Mouse (Mus musculus) midbrain, embryonic 12.5 days (tissue): ENCODE measurements around the gene Eif2d. TPM values are rescaled to one million over a fixed set of nuclear protein-coding genes. Genes with fewer than 3 reads are reported as not detected.

Source experiments
- ATAC-seq: fragments of 200-750 bp; cut with Nextera tagmentation; 2 replicates; pipeline ENCODE4 v1.8.0; 2017; ENCODE audit warnings: low read depth, moderate TSS enrichment, moderate library complexity; ENCODE audit not compliant: low FRiP score
- H3K27ac ChIP-seq: fragments of 300-500 bp; sonication (generic); replicated peaks from 2 replicates; pipeline ENCODE4 v1.5.1; 2016; ENCODE audit warnings: mild to moderate bottlenecking
- H3K27me3 ChIP-seq: fragments of 300-500 bp; sonication (generic); 2 replicates; pipeline ENCODE4 v1.6.1; 2016; ENCODE audit warnings: mild to moderate bottlenecking
- H3K36me3 ChIP-seq: fragments of 300-500 bp; sonication (generic); 2 replicates; pipeline ENCODE4 v1.6.1; 2016
- H3K4me1 ChIP-seq: fragments of 300-500 bp; sonication (generic); 2 replicates; pipeline ENCODE4 v1.6.1; 2016
- H3K4me2 ChIP-seq: fragments of 300-500 bp; sonication (generic); replicated peaks from 2 replicates; pipeline ENCODE4 v1.6.1; 2016; ENCODE audit warnings: mild to moderate bottlenecking, moderate library complexity
- H3K4me3 ChIP-seq: fragments of 300-500 bp; sonication (generic); 2 replicates; pipeline ENCODE4 v1.5.1; 2016; ENCODE audit warnings: mild to moderate bottlenecking
- H3K9ac ChIP-seq: fragments of 300-500 bp; sonication (generic); replicated peaks from 2 replicates; pipeline ENCODE4 v1.6.1; 2016; ENCODE audit warnings: mild to moderate bottlenecking, moderate library complexity
- H3K9me3 ChIP-seq: fragments of 300-500 bp; sonication (generic); 2 replicates; pipeline ENCODE4 v1.6.1; 2016; ENCODE audit warnings: mild to moderate bottlenecking
- WGBS: fragments of 180-500 bp; shearing (Covaris S2); methylation state at CpG from one replicate; pipeline ENCODE4 v1.1.7; 2016; 5-methylcytosine and 5-hydroxymethylcytosine counted together
- polyA plus RNA-seq: library from polyadenylated mRNA; unstranded; fragments of >200 nt; fragmentation: Nextera tagmentation; extraction: Ambion mirVana; gene quantifications from 2 replicates; pipeline ENCODE4 v1.2.1, GENCODE M21; 2016

The Eif2d gene
- polyA plus RNA-seq, 1 experiment from 2014 or later = 54.4 TPM

DNA sequence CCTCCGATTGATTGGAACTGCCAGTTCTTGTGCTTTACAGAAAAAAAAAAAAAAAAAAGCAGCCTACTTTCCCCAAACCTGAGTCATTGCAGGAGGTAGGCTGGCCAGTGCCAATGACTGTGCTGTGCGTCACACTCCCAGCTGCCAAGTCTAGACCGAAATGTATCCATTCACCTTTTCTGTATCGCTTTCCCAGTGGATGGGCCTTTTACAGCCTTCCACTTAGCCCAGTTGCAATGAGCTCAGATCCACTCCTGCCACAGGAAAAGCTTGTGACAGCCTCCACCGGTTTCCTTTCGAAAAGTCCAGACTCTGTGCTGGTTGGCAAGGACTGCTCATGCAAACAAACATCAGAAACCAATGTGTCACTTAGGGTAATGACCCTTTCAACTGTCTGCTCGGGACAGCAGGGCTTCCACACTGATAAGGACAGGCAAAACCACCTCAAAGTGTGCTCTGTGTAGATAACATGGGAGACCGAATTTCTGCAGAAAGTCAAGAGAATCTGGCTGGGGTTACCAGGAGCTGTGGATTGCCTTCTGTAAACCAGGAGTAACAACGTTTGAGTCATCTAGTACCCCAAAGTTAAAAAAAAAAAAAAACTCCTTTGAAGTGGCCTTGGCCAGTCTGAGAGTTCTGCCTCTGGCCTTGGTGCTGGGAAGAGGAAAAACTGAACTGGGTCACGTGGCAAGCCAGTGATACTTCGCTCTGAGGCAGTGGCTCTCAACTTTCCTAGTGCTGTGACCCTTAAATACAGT, 26.8 kb upstream of the Eif2d start:
- no peaks in the 10 kb centered on the region for H3K27me3 ChIP-seq
- H3K4me3 ChIP-seq = no peak overlapping the region
- no peaks in the 10 kb centered on the region for H3K4me1 ChIP-seq
- WGBS = 81% methylated on average over 11 of the region's 11 CpGs
- H3K4me2 ChIP-seq = no peak overlapping the region
- no peak for ATAC-seq
- no peak overlapping the region for H3K27ac ChIP-seq
- H3K9me3 ChIP-seq = no peaks in the 10 kb centered on the region
- peaks cover 47% of the 10 kb centered on the region for H3K36me3 ChIP-seq
- H3K9ac ChIP-seq = no peak overlapping the region

DNA sequence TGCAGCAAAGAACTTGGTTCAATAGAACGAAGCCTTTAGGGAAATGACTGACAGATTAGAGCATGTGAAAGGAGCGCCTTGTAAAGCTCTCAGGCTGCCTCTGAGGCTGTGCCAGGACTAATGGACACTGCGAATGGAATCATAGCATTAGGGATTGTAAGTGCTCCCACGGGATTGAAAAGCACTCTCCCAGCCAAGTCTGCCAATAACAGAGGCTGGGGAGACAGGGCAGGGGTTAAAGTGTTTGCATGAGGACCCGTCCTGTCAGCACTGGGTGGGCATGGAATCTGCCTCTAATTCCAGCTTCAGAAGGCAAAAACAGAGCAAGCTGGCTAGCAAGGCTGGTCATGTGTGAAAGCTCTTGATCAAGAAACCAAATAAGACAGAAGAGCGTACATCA, 18.8 kb upstream of the Eif2d start:
- Histone ChIP-seq H3K27me3 (peaks cover 2% of the 10 kb centered on the region; the same call in 1 of the 2 replicates), H3K4me3 (no peak overlapping the region; the same call in 1 of the 2 replicates), H3K9ac (no peak overlapping the region), H3K4me1 (peaks cover 37% of the 10 kb centered on the region), H3K36me3 (peaks cover 26% of the 10 kb centered on the region), H3K9me3 (no peaks in the 10 kb centered on the region), H3K27ac (0 out of 2 replicates have a peak overlapping the region, but pooled peaks have one; percentile 26), H3K4me2 (peak overlapping the region; percentile 6; the same call in 1 of the 2 replicates)
- WGBS = 34% methylated on average over 6 of the region's 6 CpGs
- ATAC-seq = no peak

DNA sequence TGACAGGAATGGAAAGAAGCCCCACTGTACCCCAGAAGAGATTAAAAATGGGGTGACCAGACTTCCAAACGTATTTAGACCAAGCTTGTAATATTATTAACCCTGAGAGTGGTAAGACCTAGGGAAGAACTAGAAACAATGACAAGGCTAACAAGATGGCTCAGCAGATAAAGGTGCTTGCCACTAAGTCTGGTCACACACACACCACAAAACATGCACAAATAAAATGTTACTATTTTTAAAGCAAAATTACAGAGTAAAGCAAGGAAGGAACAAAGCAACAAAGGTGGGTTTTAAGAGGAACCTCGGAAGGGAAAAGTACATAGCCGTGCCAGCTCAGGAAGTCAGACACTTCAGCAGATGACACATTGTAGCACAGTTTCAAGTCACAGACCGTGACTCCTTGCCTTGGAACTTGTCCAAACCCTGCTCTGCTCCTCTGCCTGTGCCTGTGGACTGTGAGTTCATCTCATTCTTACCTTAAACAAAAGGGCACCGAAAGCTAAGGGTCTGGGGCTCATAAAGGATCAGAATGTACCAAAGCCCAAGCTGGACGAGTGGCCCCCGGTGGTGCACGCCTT, 17.9 kb upstream of the Eif2d start:
- Histone ChIP-seq H3K27me3 (peaks cover 3% of the 10 kb centered on the region; the same call in 1 of the 2 replicates), H3K9ac (peak overlapping the region; percentile 43; the same call in 1 of the 2 replicates), H3K4me2 (peak overlapping the region; percentile 32), H3K4me1 (peaks cover 37% of the 10 kb centered on the region), H3K27ac (0 out of 2 replicates have a peak overlapping the region, but pooled peaks have one; percentile 26), H3K9me3 (no peaks in the 10 kb centered on the region), H3K36me3 (peaks cover 18% of the 10 kb centered on the region), H3K4me3 (peak overlapping the region; percentile 7; the same call in 1 of the 2 replicates)
- WGBS = 54% methylated on average over 8 of the region's 8 CpGs
- no peak for ATAC-seq

DNA sequence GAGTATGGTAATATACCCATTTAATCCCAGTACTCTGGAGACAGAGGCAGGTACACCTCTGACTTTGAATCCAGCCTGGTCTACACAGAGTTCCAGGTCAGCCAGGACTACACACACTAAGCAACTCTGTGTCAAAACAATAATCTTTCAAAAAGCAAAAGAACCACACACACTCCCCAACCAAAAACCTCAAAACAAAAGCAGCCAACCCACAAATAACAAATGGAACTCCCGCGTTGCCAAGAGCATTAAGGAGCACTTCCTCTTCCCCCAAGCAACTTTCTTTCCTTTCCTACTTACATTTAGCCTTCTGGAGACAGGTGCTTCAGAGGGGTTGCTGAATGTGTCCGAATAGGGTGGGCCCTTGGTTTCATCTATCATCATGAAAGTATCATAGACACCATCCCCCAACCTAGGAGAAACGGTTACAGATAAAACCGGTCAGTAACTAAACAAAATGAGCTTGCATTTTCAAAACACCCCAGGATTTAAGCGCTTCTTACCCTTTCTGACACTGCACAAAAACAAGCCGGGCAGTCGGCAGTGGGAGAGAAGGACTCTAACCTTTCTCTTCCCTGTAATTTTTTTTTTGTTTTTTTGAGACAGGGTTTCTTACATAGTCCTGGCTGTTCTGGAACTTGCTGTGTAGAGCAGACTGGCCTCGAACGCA, 16.9 kb upstream of the Eif2d start:
- no peak overlapping the region for H3K27ac ChIP-seq
- H3K4me1 ChIP-seq = peaks cover 37% of the 10 kb centered on the region
- H3K27me3 ChIP-seq = peaks cover 9% of the 10 kb centered on the region; the same call in 1 of the 2 replicates
- H3K9ac ChIP-seq = no peak overlapping the region
- 85% methylated on average over 10 of the region's 10 CpGs for WGBS
- peak overlapping the region; percentile 80 for H3K4me3 ChIP-seq
- peak overlapping the region; percentile 74 for H3K4me2 ChIP-seq
- no peaks in the 10 kb centered on the region for H3K9me3 ChIP-seq
- ATAC-seq = no peak
- H3K36me3 ChIP-seq = peaks cover 7% of the 10 kb centered on the region; the same call in 1 of the 2 replicates

DNA sequence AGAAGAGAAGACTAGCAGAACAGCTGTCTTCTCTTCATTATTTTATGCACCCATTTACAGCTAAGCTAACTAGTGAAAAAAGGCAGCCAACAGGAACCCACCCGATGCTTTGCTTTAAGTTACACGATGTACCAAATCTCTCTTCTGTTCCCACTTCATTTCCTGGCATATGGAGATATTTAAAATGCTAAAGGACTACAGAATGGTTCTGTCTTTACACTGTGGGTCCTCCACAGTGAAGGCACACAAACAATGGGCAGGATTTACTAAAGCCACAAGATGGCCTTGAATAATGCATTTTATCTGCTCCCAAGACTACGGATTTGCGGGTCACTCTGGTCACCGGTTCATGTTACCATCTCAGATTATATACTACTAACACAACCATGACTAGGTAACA, 15.9 kb upstream of the Eif2d start:
- peaks cover 37% of the 10 kb centered on the region for H3K4me1 ChIP-seq
- H3K9me3 ChIP-seq = no peaks in the 10 kb centered on the region
- 0 out of 2 replicates have a peak, but pooled peaks cover 7% of the 10 kb centered on the region for H3K36me3 ChIP-seq
- peak overlapping the region; percentile 43 for H3K9ac ChIP-seq
- H3K4me3 ChIP-seq = peak overlapping the region; percentile 80
- H3K27me3 ChIP-seq = peaks cover 9% of the 10 kb centered on the region; the same call in 1 of the 2 replicates
- H3K4me2 ChIP-seq = peak overlapping the region; percentile 74
- peak overlapping the region; percentile 42; the same call in 1 of the 2 replicates for H3K27ac ChIP-seq
- ATAC-seq = no peak
- 4% methylated on average over 5 of the region's 5 CpGs for WGBS

DNA sequence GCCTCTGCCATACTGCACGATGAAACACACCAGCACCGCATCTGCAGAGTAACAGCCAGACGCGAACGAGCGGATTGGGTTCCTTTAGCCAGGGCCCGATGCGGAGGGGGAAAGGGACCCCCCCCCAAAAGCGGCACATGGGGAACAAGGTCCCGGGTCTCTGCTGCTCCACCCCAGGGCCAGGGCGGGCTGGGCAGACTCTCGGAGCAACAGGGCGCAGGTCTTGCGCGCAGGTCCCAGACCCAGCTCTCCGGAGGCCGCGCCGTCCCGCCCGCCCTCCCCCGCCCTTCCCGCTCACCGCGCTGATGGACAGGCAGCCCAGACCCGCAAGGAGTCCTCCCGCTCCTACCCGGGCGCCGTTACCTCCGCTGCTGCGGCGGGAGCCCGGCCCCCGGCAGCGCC, 15.3 kb upstream of the Eif2d start:
- ATAC-seq = peak; percentile 91
- peak overlapping the region; percentile 80 for H3K4me3 ChIP-seq
- H3K4me2 ChIP-seq = peak overlapping the region; percentile 74
- H3K4me1 ChIP-seq = peaks cover 37% of the 10 kb centered on the region
- no peaks in the 10 kb centered on the region for H3K9me3 ChIP-seq
- H3K36me3 ChIP-seq = 0 out of 2 replicates have a peak, but pooled peaks cover under 1% of the 10 kb centered on the region
- peak overlapping the region; percentile 75 for H3K9ac ChIP-seq
- WGBS = under 1% methylated on average over 33 of the region's 36 CpGs
- H3K27me3 ChIP-seq = peaks cover 9% of the 10 kb centered on the region; the same call in 1 of the 2 replicates
- peak overlapping the region; percentile 96 for H3K27ac ChIP-seq

DNA sequence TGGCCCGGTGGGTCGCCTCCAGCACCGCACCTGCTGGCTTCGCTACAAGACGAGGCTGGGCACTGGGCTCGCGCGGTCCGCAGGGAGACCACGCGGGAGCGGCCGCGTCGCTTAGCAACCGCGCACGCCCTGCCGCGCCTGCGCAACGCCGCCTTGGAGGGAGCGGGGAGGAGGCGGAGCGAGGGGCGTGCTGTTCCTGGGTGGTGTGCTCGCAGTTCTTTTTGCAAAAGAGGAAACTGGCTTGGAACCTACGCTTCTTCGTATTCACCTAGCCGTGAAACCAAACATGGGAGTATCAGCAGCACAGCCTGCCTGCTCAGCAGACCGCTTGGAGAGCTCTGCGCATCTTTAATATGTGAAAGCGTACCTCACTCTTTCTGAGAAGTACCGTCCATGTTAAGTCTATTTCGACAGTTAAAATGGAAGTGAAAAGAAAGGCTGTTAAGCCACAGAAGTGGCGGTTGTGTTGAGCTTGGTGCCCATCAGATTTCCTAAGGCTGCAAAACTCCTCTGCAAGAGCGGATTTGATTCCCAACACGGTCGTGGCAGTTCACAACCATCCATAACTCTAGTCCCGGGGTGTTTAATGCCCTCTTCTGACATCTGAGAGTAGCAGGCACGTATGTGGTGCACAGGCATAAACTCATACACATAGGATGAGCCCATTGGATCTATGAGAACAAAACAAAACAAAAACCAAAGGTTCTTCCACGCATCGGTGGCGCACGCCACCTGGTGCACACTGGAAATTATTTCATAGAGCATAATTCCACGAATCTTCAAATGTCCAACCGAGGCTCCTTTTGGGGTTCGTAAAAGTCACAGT, 14.6 kb upstream of the Eif2d start, which contains the start of gene Dyrk3:
Gene Dyrk3 (minus strand): TSS at position 150 of the 826 bp plus-strand sequence.
- Histone ChIP-seq H3K4me2 (peak within 1 kb of the TSS; percentile 74), H3K36me3 (no peaks in the 10 kb centered on the region), H3K9me3 (no peaks in the 10 kb centered on the region), H3K4me1 (peaks cover 37% of the 10 kb centered on the region), H3K27ac (peak within 1 kb of the TSS; percentile 96), H3K9ac (peak within 1 kb of the TSS; percentile 75), H3K4me3 (peak within 1 kb of the TSS; percentile 80), H3K27me3 (peaks cover 9% of the 10 kb centered on the region; the same call in 1 of the 2 replicates)
- WGBS = 5% methylated on average over 48 of the region's 49 CpGs
- peak; percentile 97 for ATAC-seq

DNA sequence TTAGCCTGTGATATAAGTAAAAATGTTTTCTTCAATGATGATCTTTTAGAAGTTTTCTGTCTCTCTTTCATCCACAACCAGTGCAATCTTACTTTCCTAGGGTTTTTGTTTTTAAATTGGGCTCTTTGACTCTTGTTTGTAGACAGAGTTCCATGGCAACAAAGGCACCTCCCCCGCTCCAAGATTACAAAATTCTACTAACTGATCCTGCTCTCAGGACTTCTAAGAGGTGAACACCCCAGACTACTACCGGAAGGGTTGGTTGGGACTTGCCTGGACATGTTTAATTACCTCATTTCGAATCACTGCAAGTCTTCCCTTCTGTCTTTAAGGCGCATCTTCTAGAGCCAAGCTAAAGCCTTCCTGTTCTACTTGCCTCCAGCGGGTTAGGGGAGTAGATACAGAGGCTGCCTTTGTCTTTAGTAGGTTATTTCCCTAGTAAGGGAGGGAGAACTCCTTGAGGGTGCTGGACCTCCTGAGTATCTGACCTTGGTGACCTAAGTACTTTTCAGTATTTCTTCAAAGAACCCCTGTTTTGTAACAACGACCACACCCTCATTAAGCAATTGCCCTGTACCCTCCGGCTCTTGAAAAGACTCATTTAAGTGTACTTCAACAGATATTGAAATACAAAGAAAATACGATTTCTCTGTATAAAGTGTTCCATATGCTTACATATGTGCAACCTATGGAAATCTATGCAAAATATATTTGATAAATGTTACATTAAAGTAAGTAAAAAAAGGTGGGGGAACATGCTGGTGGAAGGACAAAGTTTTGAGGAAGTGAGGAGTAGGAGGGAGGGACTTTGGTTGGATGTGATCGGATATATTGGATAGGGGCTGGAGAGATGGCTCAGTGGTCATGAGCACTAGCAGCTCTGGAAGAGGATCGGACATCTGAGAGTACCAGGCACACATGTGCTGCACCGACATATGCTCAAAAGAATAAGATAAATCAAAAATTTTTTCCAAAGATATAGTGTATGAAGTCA, 13.6 kb upstream of the Eif2d start:
- Histone ChIP-seq H3K36me3 (no peaks in the 10 kb centered on the region), H3K4me1 (peaks cover 32% of the 10 kb centered on the region), H3K27me3 (peaks cover 9% of the 10 kb centered on the region; the same call in 1 of the 2 replicates), H3K4me3 (no peak overlapping the region), H3K9ac (no peak overlapping the region), H3K9me3 (no peaks in the 10 kb centered on the region), H3K4me2 (peak overlapping the region; percentile 74), H3K27ac (peak overlapping the region; percentile 96; the same call in 1 of the 2 replicates)
- 70% methylated on average over 11 of the region's 11 CpGs for WGBS
- ATAC-seq = no peak

DNA sequence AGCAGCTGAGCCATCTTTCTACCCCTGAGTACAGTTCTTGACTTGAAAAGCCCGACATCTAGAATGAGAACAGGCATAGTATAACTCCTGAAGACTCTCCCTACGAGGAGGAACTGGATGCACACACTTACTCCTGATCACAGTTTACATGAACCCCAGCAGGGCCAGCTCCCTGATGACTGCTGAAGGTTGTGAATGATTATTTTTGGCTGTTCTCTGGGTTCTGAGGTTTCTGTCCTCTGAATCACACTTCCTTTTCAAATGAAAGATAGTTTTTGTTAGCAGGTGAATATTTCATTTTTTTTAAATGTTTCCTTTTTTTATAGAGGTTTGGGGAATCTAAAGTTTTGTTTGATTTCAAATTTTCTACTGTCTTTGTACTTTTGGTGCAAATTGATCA, 11.5 kb upstream of the Eif2d start:
- Histone ChIP-seq H3K9me3 (no peaks in the 10 kb centered on the region), H3K4me3 (no peak overlapping the region), H3K4me2 (no peak overlapping the region), H3K4me1 (peaks cover 12% of the 10 kb centered on the region), H3K27ac (no peak overlapping the region), H3K36me3 (no peaks in the 10 kb centered on the region), H3K27me3 (peaks cover 9% of the 10 kb centered on the region; the same call in 1 of the 2 replicates), H3K9ac (no peak overlapping the region)
- ATAC-seq = no peak
- WGBS = 64% methylated on average over 2 of the region's 2 CpGs

DNA sequence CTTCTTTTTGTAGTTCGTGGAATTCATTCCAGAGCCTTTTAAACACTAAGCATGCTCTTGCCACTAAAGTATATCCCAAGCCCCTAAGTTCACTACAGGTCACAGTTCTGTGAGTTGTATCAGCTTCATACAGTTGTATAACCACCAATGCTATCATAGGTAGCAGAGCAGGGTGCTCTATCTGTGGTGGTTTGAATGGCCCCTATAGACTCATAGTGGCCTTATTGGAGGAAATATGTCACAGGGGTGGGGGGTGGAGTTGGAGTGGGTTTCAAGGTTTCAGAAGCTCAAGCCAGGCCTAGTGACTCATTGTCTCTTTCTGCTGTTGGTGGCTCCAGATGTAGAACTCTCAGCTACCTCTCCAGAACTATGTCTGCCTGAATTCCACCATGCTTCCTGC, 10.5 kb upstream of the Eif2d start:
- H3K27me3 ChIP-seq = peaks cover 9% of the 10 kb centered on the region; the same call in 1 of the 2 replicates
- no peak overlapping the region for H3K4me2 ChIP-seq
- H3K4me3 ChIP-seq = no peak overlapping the region
- H3K27ac ChIP-seq = no peak overlapping the region
- no peak for ATAC-seq
- no peaks in the 10 kb centered on the region for H3K36me3 ChIP-seq
- H3K4me1 ChIP-seq = peaks cover 5% of the 10 kb centered on the region; the same call in 1 of the 2 replicates
- WGBS = 95% methylated on average over 1 of the region's 1 CpGs
- H3K9me3 ChIP-seq = no peaks in the 10 kb centered on the region
- H3K9ac ChIP-seq = no peak overlapping the region
